Mouse (Mus musculus) embryonic fibroblast, embryonic 13.5 days (primary cell): ENCODE results near the gene Exoc7. TPM values are rescaled to one million over a fixed set of nuclear protein-coding genes. Genes with fewer than 3 reads are reported as not detected.
A peak's percentile ranks its signal among the peaks of the same experiment; 100 is the strongest.

Source experiments
- H3K27ac ChIP-seq: 2 replicates; pipeline ENCODE4 v1.5.1; 2012; ENCODE audit warnings: low read length, control low read depth, inconsistent platforms; ENCODE audit not compliant: insufficient read depth
- H3K4me1 ChIP-seq: 2 replicates; pipeline ENCODE4 v1.6.1; 2011; ENCODE audit warnings: low read length; ENCODE audit not compliant: control insufficient read depth, insufficient read depth
- H3K4me3 ChIP-seq: 2 replicates; pipeline ENCODE4 v1.5.1; 2011; ENCODE audit warnings: mild to moderate bottlenecking, control low read depth, low read length; ENCODE audit not compliant: insufficient read depth
- CTCF ChIP-seq: IDR thresholded peaks from 2 replicates; pipeline ENCODE4 v1.5.1; 2011; ENCODE audit warnings: mild to moderate bottlenecking, control low read depth, low read length, moderate library complexity, borderline replicate concordance; ENCODE audit not compliant: insufficient read depth
- POLR2A ChIP-seq: IDR thresholded peaks from 2 replicates; pipeline ENCODE4 v1.6.1; 2011; ENCODE audit warnings: low read depth, mild to moderate bottlenecking, control low read depth, low read length, moderate library complexity
- polyA plus RNA-seq: library from polyadenylated mRNA; stranded (reverse); fragments of >200 nt; gene quantifications from 2 replicates; pipeline ENCODE4 v1.2.4, GENCODE M21; 2011; ENCODE audit warnings: low read depth; ENCODE audit not compliant: missing spikeins, insufficient read length

Exoc7 gene
- polyA plus RNA-seq, 1 experiment = 60.1 TPM

GRCm38 (mm10) chr11:116297017-116297416, 10.0 kb downstream of the Exoc7 start:
- TF ChIP-seq POLR2A = no peak
- TF ChIP-seq CTCF = no peak
- Histone ChIP-seq H3K27ac (no peak overlapping the region), H3K4me3 (no peak overlapping the region), H3K4me1 (no peaks in the 10 kb centered on the region)

GRCm38 (mm10) chr11:116296191-116296734, 10.8 kb downstream of the Exoc7 start:
- no peak overlapping the region for H3K27ac ChIP-seq
- H3K4me1 ChIP-seq = no peaks in the 10 kb centered on the region
- no peak overlapping the region for H3K4me3 ChIP-seq
- TF ChIP-seq CTCF (no peak), POLR2A (no peak)

GRCm38 (mm10) chr11:116294319-116294718, 12.7 kb downstream of the Exoc7 start:
- no peak overlapping the region for H3K27ac ChIP-seq
- H3K4me3 ChIP-seq = no peak overlapping the region
- no peaks in the 10 kb centered on the region for H3K4me1 ChIP-seq
- TF ChIP-seq CTCF (peak; percentile 66; the same call in 1 of the 2 replicates), POLR2A (no peak)

GRCm38 (mm10) chr11:116293538-116294137, 13.4 kb downstream of the Exoc7 start:
- Histone ChIP-seq H3K4me1 (no peaks in the 10 kb centered on the region), H3K27ac (no peak overlapping the region), H3K4me3 (no peak overlapping the region)
- TF ChIP-seq POLR2A = no peak
- no peak for TF ChIP-seq CTCF

GRCm38 (mm10) chr11:116292401-116292800, 14.6 kb downstream of the Exoc7 start:
- H3K4me3 ChIP-seq = no peak overlapping the region
- no peaks in the 10 kb centered on the region for H3K4me1 ChIP-seq
- TF ChIP-seq POLR2A = no peak
- no peak for TF ChIP-seq CTCF
- no peak overlapping the region for H3K27ac ChIP-seq

- Histone ChIP-seq H3K4me3 (no peak overlapping the region), H3K4me1 (no peaks in the 10 kb centered on the region), H3K27ac (no peak overlapping the region)
- TF ChIP-seq POLR2A (no peak), CTCF (no peak)
These were observed 16.5 kb downstream of the Exoc7 start for GRCm38 (mm10) chr11:116290556-116290955.

GRCm38 (mm10) chr11:116287351-116287750, 19.7 kb downstream of the Exoc7 start:
- Histone ChIP-seq H3K4me1 (no peaks in the 10 kb centered on the region), H3K4me3 (no peak overlapping the region), H3K27ac (no peak overlapping the region)
- TF ChIP-seq POLR2A (no peak), CTCF (no peak)

GRCm38 (mm10) chr11:116285770-116286191, 21.3 kb downstream of the Exoc7 start:
- TF ChIP-seq POLR2A (no peak), CTCF (no peak)
- no peak overlapping the region for H3K27ac ChIP-seq
- no peak overlapping the region for H3K4me3 ChIP-seq
- no peaks in the 10 kb centered on the region for H3K4me1 ChIP-seq

GRCm38 (mm10) chr11:116283982-116284381, 23.1 kb downstream of the Exoc7 start:
- H3K4me1 ChIP-seq = no peaks in the 10 kb centered on the region
- H3K27ac ChIP-seq = no peak overlapping the region
- TF ChIP-seq CTCF (no peak), POLR2A (no peak; the same call in 1 of the 2 replicates)

GRCm38 (mm10) chr11:116282912-116283521, 24.0 kb downstream of the Exoc7 start:
- H3K4me3 ChIP-seq = no peak overlapping the region
- TF ChIP-seq POLR2A (no peak), CTCF (no peak)
- no peak overlapping the region for H3K27ac ChIP-seq
- no peaks in the 10 kb centered on the region for H3K4me1 ChIP-seq

More at GRCm38 (mm10) chr11:116283982-116284381, 23.1 kb downstream of the Exoc7 start:
- no peak overlapping the region for H3K4me3 ChIP-seq
